Mouse (Mus musculus) thymus, adult 18-20 months (tissue): Measurements from ENCODE around the gene Lrrc42.

Experiments
- DNase-seq, 2 experiments: peaks; one replicate each; pipeline ENCODE4 v3.0.0; 2022; ENCODE audit warnings: mixed read lengths in 2 of 2

Lrrc42 gene

DNA sequence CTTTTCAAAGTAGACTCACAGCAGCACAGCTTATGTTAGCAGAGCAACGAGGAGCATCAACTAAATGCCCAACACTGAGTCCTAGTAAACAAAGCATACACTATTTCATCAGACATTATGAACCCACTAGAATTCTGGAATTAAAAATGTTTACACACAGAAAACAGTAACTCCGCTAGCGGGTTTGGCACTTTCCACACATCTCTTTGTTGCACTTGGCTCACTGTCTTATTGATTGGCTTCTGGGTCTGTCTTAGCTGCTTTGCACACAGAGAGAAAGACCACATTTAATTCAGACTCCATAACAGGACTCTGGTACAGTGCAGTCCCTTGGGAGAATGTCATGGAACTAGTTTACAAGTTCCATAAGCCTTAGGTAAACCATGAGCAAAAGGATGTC is 5.3 kb downstream of the Lrrc42 start:
- no peak for DNase-seq

DNA sequence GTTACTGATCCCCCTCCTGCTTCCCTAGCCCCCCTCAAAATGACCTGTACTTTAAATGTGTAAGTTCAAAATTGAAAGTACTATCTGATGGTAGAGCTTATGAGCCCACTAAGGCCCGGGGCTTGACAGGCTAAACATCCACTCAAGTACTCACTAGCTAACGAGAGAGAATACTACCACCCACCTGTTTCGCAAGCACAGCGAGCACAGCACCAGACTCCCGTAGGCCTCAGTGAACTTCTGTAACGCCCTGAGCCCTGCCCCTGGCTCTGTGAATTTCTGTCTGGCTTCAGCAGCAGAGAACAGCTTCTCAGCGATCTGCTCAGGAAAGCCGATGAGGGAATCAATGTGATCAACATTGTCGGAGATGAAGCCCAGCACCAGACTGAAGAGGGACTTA is 6.2 kb downstream of the Lrrc42 start:
- no peak for DNase-seq

DNA sequence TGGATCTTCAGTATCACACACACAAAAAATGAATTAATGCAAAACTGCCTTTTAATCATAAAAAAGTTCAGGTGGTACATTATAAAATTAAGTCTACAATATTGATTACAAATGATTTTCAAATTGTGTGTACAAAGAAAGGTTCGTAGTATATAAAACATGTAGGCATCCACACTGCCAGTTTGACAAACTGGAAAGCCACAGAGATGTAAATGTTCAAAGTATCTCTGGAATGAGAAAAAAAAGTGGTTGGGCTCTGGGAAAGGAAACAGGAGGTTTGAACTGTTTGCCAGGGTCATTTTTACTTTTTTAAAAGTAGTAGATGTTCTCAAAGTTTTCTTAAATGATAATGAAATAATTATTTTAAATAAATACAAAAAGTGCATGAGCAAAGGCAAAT is 7.3 kb downstream of the Lrrc42 start:
- no peak for DNase-seq

DNA sequence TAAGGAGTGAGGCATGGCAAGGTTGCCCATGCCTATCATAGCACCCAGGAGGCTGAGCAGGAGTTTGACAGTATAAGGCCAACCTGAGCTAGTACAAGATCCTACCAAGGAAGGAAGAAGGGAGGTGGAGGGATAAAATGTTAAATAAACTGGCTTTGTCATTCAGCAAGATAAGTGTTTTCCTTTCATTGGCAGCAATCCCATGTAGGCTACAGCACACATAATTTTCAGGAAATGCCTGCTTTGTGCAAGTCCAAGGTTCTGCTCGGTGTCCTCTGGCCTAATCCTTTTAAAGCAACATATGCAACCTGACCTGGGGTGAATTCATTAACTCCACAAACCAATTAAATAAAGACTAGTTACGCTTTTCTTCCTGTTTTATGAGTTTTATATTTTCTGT is 8.0 kb downstream of the Lrrc42 start:
- no peak for DNase-seq

DNA sequence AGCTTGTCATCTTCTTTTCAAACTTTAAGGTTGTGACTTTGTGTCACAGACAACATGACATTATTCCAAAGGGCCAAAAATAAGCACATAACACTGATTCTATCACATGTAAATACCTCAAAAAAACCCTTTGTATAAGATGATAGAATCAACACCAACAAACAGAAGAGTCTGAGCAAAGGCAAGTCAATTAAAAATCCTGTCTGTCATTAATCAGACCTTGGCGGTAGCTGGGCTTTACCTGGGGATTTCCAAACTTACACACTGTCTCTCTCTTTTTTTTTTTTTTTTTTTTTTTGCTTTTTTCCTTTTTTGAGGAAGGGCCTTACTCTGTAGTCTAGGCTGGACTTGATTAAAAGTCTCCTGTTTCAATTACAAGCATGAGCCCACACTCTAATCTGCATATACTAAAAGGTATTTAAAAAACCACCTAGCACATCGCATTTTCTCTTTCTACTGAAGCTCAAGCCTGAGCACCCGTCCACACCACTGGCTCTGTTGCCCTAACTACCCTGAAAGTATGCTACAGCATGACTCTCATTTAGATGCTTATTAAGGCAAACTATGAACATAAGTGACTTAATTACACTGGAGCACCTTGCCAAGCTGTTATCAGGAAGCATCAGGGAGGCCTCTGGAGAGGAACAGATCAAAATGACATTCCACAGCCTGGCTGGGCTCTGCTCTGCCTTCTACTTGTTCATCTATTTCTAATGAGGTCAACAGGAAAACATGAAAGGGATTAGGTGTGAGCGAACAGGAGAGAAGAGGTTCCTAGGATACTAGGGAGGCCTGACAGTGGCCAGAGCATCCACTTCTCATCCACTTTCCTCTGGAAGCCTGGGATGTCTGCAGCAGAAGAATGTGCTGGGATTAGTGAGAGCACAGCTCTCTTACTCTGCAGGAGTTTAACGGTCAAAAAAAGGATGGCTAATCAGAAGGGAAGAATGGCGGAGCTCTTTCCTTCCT is 9.7 kb downstream of the Lrrc42 start:
- no peak for DNase-seq

DNA sequence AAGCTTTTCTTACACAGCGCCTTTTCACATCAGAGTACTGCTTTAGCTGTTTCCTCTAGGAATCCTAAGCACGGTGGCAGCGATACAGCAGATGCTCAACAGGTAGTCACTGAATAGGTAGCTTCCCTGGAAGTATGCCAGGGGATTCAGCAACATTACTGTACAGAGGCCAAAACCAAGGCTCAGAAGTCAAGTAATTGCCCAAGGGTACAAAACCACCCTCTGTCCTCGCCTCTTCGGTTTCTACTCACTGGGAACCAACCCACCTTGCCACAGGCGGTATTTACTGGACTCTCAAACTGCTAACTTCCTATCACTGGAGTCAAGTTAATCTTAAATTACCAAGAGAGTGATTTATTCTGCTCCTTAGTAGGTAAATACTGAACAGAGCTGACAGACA is 13.1 kb downstream of the Lrrc42 start:
- no peak for DNase-seq

DNA sequence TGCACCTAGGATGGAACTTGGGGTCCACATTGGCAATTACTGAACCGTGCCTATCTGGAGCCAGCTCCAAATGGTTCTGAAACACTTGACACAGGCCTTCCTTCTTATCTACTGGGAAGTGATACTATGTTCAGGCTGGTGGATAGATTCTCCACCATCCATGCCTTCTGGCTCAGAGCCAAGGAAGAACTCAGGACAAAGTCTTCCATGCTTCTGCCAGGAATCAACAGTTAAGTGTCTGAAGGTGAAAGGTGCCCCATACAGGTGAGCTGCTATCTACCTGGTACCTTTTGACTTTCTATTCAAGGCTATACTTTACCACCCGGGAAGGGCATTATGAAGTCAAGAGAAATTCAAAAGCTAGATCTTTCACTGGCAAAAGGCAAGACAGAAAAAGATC is 15.1 kb downstream of the Lrrc42 start:
- no peak for DNase-seq

DNA sequence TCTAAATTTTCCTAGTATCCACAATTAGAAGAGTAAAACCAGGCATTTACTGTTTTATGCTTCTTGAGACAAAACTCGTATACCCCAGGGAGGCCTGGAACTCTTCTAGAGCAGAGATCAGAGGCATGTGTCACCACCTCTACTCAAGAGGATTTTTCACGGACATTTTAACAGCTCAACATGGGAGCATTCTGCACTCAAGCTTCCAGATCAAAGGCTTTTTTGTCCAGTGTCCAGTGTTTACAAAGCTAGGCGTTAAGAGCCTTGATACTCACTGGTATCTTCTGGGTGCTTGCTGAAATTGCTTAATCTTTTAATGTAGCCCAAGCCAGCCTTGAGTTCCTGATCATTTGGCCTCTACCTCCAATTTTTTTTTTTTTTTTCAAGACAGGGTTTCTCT is 21.1 kb downstream of the Lrrc42 start:
- DNase-seq = no peak

DNA sequence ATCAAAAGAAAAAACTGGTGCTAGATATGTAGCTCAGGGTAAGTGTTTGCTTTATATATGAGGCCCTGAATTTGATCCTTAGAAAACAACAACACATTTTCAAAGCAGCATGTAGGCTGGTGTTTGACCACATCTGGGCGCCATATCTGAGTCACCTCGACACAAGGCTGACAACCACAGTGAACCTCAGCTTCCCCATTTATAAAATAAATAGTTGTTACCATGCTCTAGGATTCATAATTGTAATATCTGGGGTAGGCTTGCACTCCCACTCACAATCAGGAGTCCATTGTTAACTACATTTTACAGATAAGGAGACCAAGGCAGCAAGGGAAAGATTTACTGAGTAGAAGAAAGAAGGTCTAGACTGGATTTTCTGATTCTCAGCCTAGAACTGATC is 27.0 kb downstream of the Lrrc42 start:
- DNase-seq = no peak

DNA sequence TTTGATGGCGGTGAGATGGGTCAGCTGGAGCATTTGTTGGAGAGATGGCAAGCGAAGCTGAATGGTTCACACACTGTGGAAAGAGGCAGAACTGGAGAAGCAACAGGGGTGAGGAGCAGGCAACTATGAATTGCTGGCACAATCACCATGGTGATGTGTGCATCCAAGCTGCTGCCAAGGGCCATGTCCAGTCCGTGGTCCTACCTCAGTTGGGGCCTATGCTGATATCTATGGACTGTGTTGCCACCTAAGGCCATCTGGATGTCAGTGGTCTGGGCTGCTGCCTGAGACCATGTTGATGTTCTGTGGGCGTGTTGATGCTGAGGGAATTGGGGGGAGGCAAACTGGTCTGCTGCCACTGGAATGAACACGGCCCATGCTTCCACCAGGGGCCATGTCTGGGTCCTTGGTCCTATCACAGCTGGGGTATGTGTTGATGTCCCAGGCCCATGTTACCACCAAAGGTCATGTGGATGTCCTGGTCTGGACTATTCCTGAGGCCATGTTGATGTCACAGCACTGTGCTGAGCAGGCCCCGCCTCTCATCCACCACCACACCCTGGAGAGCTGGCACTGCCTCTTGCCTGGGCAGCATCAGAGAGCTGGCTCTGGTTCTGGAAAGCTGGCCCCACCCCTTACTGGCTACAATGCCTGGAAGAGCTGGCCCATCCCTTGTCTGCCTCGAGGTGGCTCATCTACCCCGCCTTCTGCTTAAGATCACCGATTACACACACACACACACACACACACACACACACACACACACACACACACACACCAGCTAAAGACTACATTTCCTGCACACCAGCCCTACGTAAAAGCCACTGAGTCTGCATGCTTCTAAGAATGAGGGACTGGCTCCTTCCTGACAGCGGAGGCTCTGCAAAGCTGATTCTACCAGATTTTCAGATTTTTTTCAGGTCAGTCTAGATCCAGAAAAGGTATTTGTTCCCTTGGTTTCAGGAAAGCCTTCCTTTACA is 29.8 kb downstream of the Lrrc42 start:
- no peak for DNase-seq

DNA sequence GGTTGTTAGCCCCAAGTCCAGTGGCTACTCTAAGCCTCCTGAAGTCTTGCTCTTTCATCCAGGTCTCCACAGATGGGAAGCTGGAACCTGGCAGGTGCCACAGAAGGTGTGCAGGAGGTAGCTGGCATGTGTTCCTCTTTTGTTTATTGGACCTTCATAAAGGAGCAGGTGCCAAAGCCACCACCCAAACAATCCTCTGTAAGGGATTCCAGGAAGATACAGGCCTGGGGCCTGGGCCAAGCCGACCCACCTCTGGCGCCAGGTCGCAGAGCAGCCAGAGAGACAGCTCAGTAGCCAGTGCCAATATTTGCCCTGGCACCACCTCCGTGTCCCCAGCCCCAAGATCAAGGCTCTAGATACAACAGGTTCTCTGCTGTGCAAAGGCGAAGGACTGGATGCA is 31.8 kb downstream of the Lrrc42 start:
- DNase-seq = no peak

DNA sequence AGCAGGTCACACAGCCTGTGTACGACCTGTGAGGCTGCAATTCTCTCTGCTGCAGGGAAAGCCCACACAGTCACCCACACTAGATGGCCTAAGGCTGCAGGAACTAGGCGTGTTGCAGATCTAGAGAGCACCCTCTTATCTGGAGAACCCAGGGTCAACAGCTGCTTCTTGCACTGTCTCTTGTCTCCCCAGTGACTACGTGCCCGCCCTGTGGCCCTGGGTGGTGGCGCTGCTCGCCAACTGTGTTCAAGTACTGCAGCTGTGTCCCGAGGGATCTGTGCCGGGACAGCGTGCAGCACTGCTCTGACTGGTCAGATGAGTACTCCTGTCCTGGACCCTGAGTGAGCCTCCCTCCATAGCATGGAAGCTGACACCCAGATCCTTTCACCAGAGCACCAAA is 35.8 kb downstream of the Lrrc42 start:
- no peak for DNase-seq

DNA sequence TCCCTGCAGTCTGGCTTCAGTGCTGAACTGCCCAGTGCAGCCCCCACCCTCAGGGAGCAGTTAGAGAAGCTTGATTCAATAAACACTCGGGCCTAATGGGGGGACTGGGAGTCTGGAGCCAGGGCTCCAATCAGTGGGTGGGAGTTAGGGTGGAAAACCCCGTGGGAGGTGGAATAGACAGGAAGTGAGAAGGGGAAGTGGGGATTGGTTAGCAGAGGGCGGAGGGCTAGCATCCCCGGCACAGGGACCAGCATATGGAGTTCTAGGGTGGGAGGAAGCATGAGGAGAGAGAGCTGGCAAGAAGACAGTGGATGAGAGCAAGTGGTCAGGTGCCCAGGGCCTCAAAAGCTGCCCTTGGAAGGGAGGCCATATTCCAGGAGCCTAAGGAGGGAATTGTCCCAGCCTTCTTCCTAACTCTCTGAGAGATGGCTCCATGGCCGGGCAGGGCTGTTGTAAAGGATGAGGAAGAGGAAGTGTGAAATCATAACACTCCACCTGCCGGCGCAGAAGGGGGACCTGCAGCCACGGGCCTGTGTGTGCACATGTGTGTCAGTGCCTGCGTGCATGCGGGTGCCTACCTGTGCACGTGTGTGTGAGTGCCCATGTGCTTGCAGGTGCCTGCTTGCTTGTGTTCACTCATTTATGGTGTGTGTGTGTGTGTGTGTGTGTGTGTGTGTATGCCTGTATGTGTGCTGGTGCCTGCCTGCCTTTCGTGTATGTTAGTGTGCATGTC is 39.9 kb downstream of the Lrrc42 start:
- no peak for DNase-seq

DNA sequence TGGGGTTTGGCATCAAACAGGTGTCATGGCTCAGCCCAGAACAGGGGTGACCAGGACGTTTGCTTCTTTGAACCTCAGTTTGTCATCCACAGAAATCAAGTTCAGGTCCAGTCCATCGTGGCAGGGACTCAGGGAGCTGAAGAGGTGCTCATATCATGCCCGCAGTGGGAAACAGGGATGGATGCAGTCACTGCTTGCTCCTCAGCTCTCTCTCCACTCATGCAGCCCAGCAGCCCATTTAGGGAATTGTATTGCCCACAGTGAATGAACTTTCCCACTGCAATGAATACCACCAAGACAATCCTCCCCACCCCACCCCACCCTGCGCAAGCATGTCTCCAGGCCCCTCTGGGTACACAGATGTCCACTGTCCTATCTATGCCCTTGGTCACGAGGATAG is 41.4 kb downstream of the Lrrc42 start:
- no peak for DNase-seq

DNA sequence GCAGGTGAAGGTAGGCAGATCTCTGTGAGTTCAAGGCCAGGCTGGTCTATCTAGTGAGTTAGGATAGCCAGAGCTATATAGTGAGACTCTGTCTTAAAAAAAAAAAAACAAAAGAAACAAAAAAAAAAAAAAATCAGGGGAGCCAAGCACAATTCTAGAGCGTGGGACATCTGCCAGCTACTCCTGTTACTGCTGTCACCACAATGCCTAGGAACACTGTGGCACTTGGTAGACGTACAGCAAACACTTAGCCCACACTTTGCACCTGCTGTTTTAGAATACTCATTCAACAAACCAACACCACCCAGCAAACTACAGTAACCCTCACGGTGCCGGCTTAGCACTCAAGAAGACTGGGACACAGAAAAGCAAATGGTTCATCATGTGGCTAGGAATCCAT is 41.9 kb downstream of the Lrrc42 start:
- no peak for DNase-seq

DNA sequence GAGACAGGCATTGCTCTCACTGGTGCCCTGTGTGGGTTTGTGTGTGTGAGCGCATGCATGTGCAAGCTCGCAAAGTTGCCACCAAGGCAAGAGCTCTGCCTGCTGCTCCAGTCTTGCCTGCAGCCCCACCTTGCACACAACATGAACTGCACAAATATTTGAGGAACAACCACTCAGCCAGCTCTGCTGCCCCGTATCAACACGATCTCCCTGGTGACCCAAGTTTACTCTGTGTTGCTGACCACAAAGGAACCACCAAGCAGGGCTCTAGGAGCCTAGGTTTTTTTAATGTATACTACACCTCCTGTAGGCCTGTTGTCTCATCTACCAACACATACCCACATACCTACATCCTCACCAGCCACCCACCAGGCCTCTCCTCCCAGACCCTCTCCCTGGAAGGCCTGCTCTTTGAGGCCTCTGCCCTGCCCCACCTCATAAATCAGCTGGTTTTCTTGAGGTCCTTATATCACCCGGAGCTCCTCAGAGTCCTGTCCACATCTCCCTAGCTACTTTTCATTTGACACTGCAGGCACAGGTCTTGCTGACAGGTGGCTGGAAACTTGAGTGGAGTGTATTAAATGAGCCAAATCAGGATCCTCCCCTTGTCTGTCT is 42.7 kb downstream of the Lrrc42 start:
- DNase-seq = no peak

DNA sequence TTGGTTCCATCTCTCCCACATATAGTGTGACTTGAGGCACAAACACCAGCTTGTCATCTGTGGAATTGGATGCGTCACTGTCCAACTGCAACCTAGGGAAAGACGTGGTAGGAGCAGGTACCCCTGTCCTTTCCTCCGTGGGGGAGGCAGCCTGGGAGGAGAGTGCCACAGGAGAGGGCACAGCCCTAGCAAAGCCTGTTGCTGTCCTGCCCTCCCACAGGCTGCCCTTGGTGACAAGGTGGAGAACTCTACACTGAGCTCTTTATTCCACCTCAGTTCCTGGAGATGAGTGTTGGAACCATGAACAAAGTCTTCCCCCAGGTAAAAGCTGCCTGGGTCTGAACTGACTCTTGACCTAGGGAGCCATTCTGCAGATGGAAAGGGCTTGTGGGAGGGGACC is 44.5 kb downstream of the Lrrc42 start, which contains the start of gene Ldlrad1:
Gene Ldlrad1 (plus strand): TSS at position 301 of the 400 bp plus-strand sequence.
- DNase-seq = no peak

DNA sequence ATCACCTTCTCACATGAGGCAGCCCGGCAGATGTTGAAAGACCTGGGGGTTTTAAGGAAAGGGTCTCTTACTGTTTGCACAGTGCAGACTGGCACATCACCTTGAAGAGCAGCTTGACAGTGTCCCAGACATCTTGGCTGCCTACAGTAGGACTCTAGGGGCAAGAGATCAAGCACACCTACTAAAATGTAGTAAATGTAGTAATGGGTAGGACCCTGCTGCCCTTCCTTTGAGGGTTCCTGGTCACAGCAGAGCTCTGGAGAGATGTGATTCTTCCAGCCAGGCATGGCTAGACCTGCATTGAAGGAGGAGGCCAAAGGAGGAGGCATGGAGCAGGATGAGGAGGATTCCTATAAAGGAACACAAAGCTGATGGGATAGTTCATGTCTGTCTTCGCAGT is 46.3 kb downstream of the Lrrc42 start:
- no peak for DNase-seq

DNA sequence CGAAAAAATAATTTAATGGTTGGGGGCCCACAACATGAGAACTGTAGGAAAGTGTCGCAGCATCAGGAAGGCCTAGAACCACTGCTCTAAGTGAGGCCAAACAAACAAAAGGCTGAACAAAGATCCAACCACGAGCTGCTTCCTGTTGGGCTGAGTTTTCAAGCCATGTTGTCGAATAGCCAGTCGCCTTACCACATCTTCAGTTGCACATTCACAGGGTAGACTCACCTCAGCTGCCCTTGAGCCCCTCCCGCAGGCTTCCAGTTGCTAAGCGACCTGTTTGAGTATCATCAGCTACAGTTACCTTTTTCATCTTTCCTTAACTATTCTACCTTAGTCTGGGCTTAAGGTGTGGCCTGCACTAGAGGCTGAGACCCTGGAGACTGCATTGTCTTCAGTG is 50.3 kb downstream of the Lrrc42 start:
- DNase-seq = no peak

DNA sequence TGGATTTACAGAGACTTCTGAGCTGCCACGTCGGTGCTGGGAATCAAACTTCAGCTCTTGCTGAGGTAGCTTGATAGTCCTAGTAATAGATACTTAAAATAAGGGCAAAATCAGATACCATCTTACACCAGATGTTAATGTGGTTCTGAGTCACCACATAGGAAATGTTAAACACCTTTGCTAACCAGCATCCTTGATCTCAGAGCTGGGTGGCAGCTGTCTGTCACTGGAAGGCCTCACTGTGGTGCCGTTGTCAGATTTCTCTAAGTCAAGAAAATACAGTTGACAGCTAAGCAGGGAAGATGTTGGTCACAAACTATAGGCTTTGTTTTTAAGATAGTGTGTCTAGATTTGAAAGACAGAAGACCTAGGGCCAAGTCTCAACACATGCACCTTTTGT is 51.6 kb downstream of the Lrrc42 start:
- DNase-seq = no peak

DNA sequence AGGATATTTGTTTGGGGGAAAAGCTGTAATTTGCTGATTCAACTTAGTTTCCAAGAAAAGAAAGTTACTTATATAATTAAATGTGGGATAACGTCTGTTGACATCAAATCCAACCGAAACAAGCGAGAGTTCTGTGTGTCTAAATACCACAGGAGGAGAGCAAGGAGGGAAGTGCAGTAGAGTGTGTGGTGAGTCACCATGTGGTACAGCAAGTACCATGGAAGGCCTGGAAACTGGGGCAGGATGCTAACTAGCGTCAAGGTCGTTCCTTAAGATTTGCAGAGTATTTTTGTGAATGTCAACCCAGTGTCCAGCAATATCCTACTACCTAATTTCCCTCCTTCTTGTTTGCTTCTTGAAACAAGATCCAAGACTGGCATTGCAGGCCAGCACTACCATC is 55.3 kb downstream of the Lrrc42 start:
- no peak for DNase-seq

DNA sequence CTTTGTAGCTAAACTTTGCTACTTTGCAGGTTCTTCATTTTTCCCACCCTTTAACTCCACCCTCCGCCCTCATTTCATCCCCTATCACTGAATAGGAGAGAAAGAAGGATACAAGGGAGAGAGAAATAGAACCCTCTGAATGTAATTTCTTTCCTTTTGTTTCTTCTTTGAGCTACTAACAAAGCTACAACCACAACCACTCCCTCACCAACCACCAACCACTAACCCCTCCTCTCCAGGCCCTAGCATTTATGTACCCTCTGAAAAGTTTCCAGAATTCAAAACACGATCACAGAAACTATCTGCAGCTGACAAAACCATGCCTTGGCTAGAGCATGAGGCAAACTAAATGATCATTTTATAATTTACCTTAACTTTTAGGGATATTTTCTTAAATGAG is 56.9 kb downstream of the Lrrc42 start:
- DNase-seq = no peak

DNA sequence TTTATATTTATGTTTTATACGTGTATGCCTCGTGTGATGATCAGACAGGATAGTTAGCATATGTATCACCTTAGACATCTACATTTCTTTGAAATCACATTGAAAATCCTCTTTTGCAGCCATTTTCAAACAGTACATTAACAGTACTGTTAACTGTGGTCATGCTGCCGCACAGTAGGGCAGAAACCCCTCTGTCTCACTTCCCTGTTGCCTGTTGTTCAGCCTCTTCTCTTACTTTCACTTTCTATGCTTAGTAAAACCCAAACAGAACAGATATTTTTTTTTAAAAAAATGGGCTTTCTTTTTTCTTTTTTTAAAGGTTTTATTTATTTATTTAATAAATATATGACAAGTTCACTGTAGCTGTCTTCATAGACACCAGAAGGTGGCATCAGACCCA is 59.5 kb downstream of the Lrrc42 start:
- no peak for DNase-seq
